Mouse (Mus musculus): Measurements from ENCODE around the gene Unc5a. TPM values are rescaled to one million over a fixed set of nuclear protein-coding genes. Genes with fewer than 3 reads are reported as not detected.

Unc5a gene
- total and polyA plus RNA-seq, 3 experiments = not detected

DNA sequence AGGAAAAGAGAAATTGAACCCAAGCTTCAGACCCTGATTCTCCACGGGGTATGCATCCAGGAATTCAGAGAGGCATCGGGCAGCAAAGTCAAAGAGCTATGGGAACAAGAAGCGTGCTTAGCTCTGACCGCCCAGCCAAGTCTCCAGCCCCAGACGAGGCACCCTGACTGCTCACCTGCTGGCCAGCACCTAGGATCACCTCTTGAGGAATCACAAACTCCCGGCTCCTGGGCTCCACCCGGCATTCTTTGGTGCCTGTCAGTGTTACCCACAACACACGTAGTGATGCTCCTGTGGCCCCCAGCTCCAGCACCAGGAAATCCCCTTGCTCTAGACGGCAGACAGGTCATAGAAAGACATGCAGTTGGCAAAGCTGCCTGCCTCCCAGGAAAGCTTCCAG, 65.2 kb downstream of the Unc5a start:
- no peaks in the 10 kb centered on the region for H3K36me3 ChIP-seq (ENCODE audit: control insufficient read depth in 1 of 2, insufficient read depth in 2 of 2, low read length in 2 of 2)

DNA sequence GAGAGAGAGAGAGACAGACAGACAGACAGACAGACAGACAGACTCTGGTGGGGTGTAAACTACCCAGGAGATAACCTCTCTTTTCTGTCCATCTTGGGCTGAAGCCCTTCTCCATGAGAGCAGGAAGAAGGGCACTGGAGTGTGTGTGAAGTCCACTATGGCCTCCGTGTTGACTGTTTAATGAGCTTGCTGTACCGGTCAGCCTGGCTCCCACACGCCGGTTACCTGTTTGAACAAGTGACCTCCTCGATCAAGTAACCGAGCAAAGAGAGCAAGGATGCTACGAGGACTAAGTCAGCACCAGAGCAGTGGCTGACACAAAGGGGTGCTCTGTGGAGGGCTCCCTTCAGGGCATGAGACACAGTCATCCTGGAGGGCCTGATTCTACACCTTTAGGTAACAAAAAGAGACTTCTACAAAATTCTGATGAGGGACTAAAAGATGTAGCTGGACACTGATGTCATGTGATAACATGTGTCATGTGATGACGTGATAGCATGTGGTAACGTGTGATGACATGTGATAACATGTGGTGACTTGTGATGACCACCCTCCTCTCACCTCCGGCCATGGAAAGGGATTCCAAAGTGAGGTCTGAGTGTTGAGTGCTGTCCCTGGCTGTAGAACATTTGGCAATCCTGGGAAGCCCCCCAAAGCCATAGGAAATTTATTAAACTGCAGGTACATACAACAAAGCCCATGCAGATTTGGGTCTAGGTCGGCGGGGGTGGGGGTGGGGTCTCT, 68.1 kb downstream of the Unc5a start:
- no peaks in the 10 kb centered on the region for H3K27me3 ChIP-seq (ENCODE audit: control insufficient read depth in 1 of 2, insufficient read depth in 2 of 2, low read length in 2 of 2)
- TF ChIP-seq MAX (IDR thresholded peaks at IDR 0.05; ENCODE audit: low read length) (no peak), RAD21 (IDR thresholded peaks at IDR 0.05; ENCODE audit: low read depth, low read length) (no peak), MXI1 (IDR thresholded peaks at IDR 0.05; ENCODE audit: low read depth, low read length) (no peak), MAZ (IDR thresholded peaks at IDR 0.05; ENCODE audit: low read depth, low read length) (no peak), RCOR1 (IDR thresholded peaks at IDR 0.05; ENCODE audit: low read depth, low read length) (no peak), EP300 (IDR thresholded peaks at IDR 0.05; ENCODE audit: low read depth in 1 of 2, low read length in 2 of 2) (no peak), TAL1 (IDR thresholded peaks at IDR 0.05; ENCODE audit: low read length) (no peak), JUND (IDR thresholded peaks at IDR 0.05; ENCODE audit: low read depth, low read length) (no peak), UBTF (IDR thresholded peaks at IDR 0.05; ENCODE audit: borderline replicate concordance, insufficient read depth, low read depth, low read length) (no peak), NELFE (IDR thresholded peaks at IDR 0.05; ENCODE audit: low read depth, low read length) (no peak), TBP (IDR thresholded peaks at IDR 0.05; ENCODE audit: low read depth, low read length) (no peak), USF1 (IDR thresholded peaks at IDR 0.05; ENCODE audit: low read depth, low read length) (no peak), BHLHE40 (IDR thresholded peaks at IDR 0.05; ENCODE audit: borderline replicate concordance, low read depth, low read length) (no peak), SMC3 (IDR thresholded peaks at IDR 0.05; ENCODE audit: low read depth, low read length) (no peak)
- H3K9ac ChIP-seq (ENCODE audit: control insufficient read depth, low read depth, low read length, poor library complexity, severe bottlenecking) = no peak overlapping the region
- H3K36me3 ChIP-seq (ENCODE audit: control insufficient read depth in 1 of 2, insufficient read depth in 2 of 2, low read length in 2 of 2) = no peaks in the 10 kb centered on the region
- no peaks in the 10 kb centered on the region for H3K79me2 ChIP-seq (ENCODE audit: control insufficient read depth, insufficient read depth, low read length, poor library complexity)
- H3K4me3 ChIP-seq (ENCODE audit: control insufficient read depth in 1 of 2, insufficient read depth in 1 of 2, low read depth in 2 of 2, low read length in 2 of 2) = no peak overlapping the region
- no peak overlapping the region for H3K27ac ChIP-seq (ENCODE audit: control insufficient read depth, low read depth, low read length)
- H3K4me1 ChIP-seq (ENCODE audit: control insufficient read depth in 1 of 2, insufficient read depth in 2 of 2, low read length in 2 of 2) = no peaks in the 10 kb centered on the region
- DNase-seq (ENCODE audit: low read depth, low spot score) = no peak
- no peaks in the 10 kb centered on the region for H3K9me3 ChIP-seq (replicated peaks; ENCODE audit: insufficient read depth, low read length)

More for the DNA sequence above, 65.2 kb downstream of the Unc5a start:
- Histone ChIP-seq H3K27ac (ENCODE audit: control insufficient read depth, low read depth, low read length) (no peak overlapping the region), H3K9me3 (replicated peaks; ENCODE audit: insufficient read depth, low read length) (no peaks in the 10 kb centered on the region), H3K9ac (ENCODE audit: control insufficient read depth, low read depth, low read length, poor library complexity, severe bottlenecking) (no peak overlapping the region), H3K4me1 (ENCODE audit: control insufficient read depth in 1 of 2, insufficient read depth in 2 of 2, low read length in 2 of 2) (no peaks in the 10 kb centered on the region), H3K79me2 (ENCODE audit: control insufficient read depth, insufficient read depth, low read length, poor library complexity) (no peaks in the 10 kb centered on the region), H3K4me3 (ENCODE audit: control insufficient read depth in 1 of 2, insufficient read depth in 1 of 2, low read depth in 2 of 2, low read length in 2 of 2) (no peak overlapping the region), H3K27me3 (ENCODE audit: control insufficient read depth in 1 of 2, insufficient read depth in 2 of 2, low read length in 2 of 2) (no peaks in the 10 kb centered on the region)
- DNase-seq (ENCODE audit: low read depth, low spot score) = no peak
- no peak for TF ChIP-seq POLR2AphosphoS2 (IDR thresholded peaks at IDR 0.05; ENCODE audit: low read length)
- TF ChIP-seq SIN3A (IDR thresholded peaks at IDR 0.05; ENCODE audit: low read length) = no peak
- no peak for TF ChIP-seq KAT2A (conservative IDR thresholded peaks at IDR 0.05; ENCODE audit: low read depth, low read length)
- no peak for TF ChIP-seq JUND (IDR thresholded peaks at IDR 0.05; ENCODE audit: low read depth, low read length)
- TF ChIP-seq MXI1 (IDR thresholded peaks at IDR 0.05; ENCODE audit: low read depth, low read length) = no peak
- TF ChIP-seq CHD2 (IDR thresholded peaks at IDR 0.05; ENCODE audit: low read length) = no peak
- TF ChIP-seq USF2 (IDR thresholded peaks at IDR 0.05; ENCODE audit: borderline replicate concordance in 1 of 2, insufficient read depth in 1 of 2, low read depth in 1 of 2, low read length in 2 of 2) = no peak
- TF ChIP-seq E2F4 (IDR thresholded peaks at IDR 0.05; ENCODE audit: borderline replicate concordance, low read depth, low read length) = no peak
- TF ChIP-seq MAFK (IDR thresholded peaks at IDR 0.05; ENCODE audit: borderline replicate concordance, low read depth, low read length) = no peak
- no peak for TF ChIP-seq TBP (IDR thresholded peaks at IDR 0.05; ENCODE audit: low read depth, low read length)
- TF ChIP-seq GATA1 (IDR thresholded peaks at IDR 0.05; ENCODE audit: low read depth, low read length) = no peak
- TF ChIP-seq HCFC1 (IDR thresholded peaks at IDR 0.05; ENCODE audit: low read depth, low read length) = no peak
- TF ChIP-seq ZKSCAN1 (IDR thresholded peaks at IDR 0.05; ENCODE audit: low read depth, low read length) = no peak
- no peak for TF ChIP-seq EP300 (IDR thresholded peaks at IDR 0.05; ENCODE audit: low read depth in 1 of 2, low read length in 2 of 2)
- no peak for TF ChIP-seq ZMIZ1 (IDR thresholded peaks at IDR 0.05; ENCODE audit: low read depth, low read length)
- no peak for TF ChIP-seq MAZ (IDR thresholded peaks at IDR 0.05; ENCODE audit: low read depth, low read length)
- TF ChIP-seq CHD1 (IDR thresholded peaks at IDR 0.05; ENCODE audit: low read depth, low read length) = no peak
- no peak for TF ChIP-seq TAL1 (IDR thresholded peaks at IDR 0.05; ENCODE audit: low read length)
- TF ChIP-seq USF1 (IDR thresholded peaks at IDR 0.05; ENCODE audit: low read depth, low read length) = no peak
- TF ChIP-seq MAX (IDR thresholded peaks at IDR 0.05; ENCODE audit: low read length) = no peak
